Mouse (Mus musculus): ENCODE results near the gene Golga7b.

DNA sequence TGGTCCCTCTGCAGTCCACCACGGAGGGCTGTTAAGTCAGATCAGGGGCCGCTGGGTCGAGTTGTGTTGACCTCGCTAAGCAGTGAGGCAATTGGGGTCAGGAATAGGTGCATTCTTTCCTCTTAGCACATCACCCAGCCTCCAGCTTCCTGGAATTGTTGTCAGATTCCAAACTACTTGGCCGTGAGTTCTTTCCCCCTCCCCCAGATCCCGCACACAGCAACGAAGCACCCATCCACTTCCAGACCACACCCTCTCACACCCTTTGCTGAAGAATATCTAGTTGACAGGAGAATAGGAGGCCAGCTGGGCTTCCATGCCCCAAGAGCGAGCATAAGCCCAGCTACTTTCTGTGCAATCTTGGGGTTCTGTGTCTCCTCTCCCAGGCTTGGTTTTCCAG lies 35.4 kb upstream of the Golga7b start:
- TF ChIP-seq CTCF (IDR thresholded peaks at IDR 0.05; ENCODE audit: extremely low read depth, insufficient read depth, low read length), result no peak
- TF ChIP-seq POLR2A (IDR thresholded peaks at IDR 0.05; ENCODE audit: extremely low read depth, insufficient read depth, low read length), result no peak

Measured in cortical plate, adult 2 months (tissue).